Mouse (Mus musculus): Measurements from ENCODE around the gene Samd4.

DNA sequence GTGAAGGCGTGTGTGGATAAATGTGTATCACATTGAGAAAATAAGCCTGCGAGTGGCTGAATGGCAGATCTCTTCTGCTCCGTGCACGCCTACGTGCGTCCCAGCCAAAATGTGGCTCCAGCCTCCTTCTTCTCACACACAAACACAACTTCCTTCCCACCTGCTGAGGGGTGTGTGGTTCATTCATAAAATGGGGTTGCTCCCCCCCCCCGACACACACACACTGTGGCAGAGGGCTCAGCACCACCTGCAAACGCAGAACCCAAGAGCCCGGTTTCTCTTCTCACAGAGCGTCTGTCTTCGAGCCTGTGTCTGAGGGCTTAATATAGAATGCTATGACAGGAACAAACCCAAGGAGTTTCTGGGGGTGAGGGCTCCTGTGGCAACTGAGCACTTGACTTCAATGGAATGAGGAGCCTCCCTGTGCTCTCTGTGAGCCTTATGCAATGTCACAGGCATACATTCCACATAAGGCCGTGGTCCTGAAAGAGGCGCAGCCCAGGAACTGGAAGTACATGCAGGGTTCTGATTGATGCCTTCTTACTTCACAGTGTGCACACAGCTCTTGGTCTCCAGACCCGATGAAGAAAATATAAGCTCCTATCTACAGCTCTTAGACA is 194.4 kb downstream of the Samd4 start:
- TF ChIP-seq GATA1 (IDR thresholded peaks at IDR 0.05; ENCODE audit: borderline replicate concordance, low read length) (no peak), FLI1 (IDR thresholded peaks at IDR 0.05; ENCODE audit: low read length) (no peak)

Measured in megakaryocyte, embryonic 14.5 days (primary cell).